Mouse (Mus musculus): ENCODE data around the gene Tmem204.

The Tmem204 gene

DNA sequence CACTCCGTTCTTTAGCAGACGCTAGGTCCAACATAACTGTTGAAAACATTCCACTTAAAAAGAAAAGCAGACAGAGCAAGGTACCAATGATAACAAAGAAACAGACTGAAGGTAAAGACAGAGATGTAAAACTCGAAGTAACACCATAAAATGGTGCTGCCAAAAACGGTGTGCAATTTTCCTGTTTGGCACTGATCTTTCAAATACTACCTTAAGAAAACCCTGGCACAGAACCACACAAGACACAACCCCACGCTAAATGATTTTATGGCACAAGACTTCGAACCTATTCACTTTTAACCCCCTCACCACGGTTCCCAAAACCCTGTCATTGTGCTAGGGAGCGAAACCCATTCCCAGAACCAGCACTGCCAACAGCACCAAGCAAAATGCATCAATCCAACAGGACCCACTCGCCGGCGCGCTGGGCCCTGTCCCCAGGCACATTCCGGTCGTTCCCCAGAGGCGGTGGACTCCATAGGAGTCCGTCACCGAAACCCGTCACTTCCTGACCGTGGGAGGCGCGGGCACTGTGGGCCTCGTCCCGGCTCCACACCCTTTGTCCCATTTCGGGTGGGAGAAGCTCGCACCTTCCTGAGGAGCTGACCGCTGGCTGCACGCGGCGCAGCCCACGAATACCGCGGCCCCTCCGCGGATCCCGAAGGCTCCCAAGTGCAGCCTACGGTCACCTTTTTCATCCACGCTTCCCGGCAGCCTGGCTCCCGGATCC, 68.4 kb downstream of the Tmem204 start:
- peak in 1 of 2 experiments; percentile 12 for DNase-seq (ENCODE audit: low spot score in 2 of 2)

DNA sequence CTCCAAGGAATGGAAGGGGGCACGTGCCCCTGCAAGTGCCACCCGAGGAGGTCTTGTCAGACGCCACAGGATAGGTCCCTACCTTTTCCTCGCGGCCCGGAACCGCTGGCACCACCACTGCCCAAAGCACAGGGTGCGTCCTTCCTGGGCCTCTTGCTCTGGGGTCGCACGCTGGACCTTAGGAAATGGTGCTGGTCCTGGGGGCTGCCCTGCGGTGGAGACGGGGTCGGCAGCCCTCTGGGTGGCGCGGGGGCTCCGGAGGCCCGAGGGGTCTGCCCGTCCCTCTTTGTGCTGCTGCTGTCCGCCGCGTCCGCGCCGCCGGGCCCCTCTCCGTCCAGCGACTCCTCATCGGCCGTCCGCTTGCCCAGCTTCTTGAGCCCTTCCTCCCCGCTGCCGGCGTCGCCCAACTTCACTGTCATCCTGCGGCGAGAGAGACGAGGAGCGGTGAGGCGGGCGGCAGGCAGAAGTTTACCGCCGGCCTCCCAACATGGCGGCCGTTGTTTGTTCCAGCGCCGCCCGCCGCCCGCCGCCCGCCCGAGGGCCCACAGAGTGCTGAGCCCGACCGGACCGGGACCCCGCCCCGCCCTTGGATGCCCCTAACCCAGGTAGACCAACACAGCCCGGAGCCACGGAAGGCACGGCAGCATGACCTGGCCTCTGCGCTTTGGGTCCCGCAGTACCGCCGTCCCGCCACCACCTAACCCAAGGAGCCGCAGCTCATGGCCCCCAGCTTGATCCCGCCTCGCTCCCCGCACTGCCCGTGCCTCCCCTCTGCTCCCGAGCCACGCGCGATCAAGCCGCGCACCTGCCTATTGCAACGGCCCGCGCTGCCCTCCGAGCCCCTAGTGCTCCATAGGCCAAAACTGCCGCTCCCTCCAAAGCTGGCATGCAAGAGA, 69.5 kb downstream of the Tmem204 start:
- peak; percentile 16 to 45 for DNase-seq (ENCODE audit: low spot score in 2 of 2)
